Mouse (Mus musculus) layer of hippocampus, postnatal 10 days (tissue): Measurements from ENCODE around the gene Dcaf15. TPM values are rescaled to one million over a fixed set of nuclear protein-coding genes. Genes with fewer than 3 reads are reported as not detected.

ENCODE experiments used
- DNase-seq, 2 experiments: peaks; one replicate each; pipeline ENCODE4 v3.0.0; 2021; ENCODE audit warnings: low spot score in 2 of 2
- total RNA-seq, 2 experiments: library from RNA; stranded (reverse); gene quantifications; 2 replicates each; pipeline ENCODE4 v1.2.3; 2021

Gene Dcaf15
- total RNA-seq, 2 experiments from 2014 or later: 31.8 to 31.9 TPM

DNA sequence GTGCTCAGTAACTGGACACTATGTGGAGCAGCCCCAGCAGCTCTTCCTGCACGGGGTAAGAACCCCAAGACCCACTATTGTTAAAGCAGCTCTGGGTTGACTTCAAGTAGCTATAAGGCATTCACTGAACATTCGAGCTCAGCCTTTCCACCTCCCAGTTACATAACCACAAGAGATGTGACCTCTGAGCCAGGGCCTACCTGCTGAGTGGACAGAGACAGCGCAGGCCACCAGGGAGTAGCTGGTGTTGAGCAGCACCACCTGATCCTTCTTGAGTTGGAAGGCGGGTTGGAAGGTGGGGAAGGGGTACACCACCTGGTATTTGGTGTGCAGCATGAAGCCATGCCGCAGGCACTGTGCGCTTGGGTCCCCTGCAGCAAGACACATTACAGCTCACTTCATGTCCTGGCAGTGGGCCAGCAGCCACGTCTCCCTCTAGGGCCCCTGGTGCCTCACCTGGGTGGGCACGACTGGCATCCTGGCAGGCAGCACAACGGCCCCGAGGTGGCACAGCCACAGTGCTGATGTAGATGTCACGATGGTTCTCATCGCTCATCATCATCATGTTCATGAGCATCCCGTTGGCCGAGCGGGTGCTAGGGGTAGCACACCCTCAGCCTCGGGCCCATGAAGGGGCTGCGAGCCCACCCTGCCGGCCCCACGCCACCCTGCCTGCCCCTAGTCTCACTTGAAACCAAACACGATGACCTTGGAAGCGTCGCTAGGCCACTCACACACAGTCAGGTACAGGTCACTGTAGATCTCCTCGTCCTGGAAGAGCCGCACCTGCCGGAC is 2.9 kb downstream of the Dcaf15 start:
- DNase-seq: no peak

DNA sequence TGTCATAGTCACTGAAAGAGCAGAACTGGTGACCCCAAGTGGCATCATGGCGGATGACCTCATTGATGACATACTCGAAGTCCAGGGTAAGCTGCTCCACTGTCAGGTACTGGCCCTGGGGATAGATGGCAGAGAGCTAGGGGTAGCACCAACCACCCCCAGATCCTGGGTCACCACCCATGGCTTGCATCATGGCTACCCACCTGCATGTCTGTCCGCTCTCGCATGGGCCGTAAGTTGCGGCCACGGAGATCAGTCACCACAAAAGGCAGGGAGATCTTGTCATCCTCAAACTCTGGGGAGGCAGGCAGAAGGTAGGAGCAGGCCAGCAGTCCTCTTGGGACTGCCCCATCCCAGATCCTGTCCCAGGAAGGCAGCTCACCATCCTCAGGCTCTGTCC is 6.2 kb downstream of the Dcaf15 start:
- DNase-seq: no peak

- no peak for DNase-seq
Observed at GRCm38 (mm10) chr8:84096061-84096460, 8.5 kb downstream of the Dcaf15 start.

DNA sequence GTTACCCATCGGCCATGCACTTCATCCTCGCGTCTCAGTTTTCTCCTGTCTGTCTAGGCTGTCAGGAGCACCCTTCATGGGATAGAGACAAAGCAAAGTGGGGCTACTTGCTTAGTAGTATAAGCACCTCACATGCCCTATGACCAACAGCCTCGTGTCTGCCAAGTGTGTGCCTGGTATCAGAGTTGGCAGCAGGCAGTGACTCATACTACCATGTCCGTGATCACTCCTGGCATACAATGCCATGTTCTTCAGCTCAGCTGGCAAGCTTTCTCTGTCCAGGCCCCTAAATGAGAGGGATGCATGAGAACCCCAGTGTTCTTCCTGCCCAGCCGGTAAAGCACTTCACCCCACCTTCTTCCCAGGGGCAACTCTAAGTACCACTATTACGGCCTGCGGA is 14.0 kb downstream of the Dcaf15 start:
- no peak for DNase-seq

GRCm38 (mm10) chr8:84089277-84089676 is 15.3 kb downstream of the Dcaf15 start:
- DNase-seq: no peak

DNA sequence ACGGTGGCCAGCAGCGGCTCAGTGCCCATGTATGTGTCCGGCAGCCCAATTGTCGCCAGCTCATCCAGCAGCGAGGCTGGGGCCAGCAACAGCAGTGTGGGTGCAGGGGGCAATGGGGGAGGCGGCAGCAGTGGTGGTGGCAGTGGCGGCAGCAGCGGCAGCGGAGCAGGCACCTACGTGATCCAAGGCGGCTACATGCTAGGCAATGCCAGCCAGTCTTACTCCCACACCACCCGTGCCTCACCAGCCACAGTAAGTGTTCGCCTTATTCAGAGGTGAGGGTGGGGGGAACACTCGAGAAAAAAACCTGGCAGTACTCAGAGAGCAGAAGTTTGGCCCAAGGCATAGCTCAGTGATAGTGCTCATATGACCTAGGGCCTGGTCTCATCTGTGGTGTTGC is 16.7 kb downstream of the Dcaf15 start:
- DNase-seq: no peak

DNA sequence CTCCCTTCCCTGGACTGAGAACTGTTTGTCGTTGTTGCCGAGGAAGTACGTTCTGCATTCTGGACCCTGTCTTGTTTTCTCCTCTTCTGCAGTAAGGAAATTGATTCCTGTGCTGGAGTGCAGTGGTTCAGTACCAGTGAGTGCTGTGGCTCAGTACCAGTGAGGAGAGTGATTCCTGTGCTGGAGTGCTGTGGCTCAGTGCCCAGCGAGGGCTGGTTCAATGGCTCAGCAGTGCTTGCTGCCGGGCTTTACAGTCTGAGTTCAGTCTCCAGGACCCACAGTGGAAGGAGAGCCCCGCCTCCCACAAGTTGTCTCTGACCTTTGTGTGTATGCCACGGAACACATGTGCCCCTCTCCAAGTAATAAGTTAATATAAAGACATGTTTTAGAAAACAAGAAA is 17.4 kb downstream of the Dcaf15 start:
- DNase-seq: no peak

- DNase-seq: no peak
Observed at GRCm38 (mm10) chr8:84084341-84085115, 20.0 kb downstream of the Dcaf15 start.

DNA sequence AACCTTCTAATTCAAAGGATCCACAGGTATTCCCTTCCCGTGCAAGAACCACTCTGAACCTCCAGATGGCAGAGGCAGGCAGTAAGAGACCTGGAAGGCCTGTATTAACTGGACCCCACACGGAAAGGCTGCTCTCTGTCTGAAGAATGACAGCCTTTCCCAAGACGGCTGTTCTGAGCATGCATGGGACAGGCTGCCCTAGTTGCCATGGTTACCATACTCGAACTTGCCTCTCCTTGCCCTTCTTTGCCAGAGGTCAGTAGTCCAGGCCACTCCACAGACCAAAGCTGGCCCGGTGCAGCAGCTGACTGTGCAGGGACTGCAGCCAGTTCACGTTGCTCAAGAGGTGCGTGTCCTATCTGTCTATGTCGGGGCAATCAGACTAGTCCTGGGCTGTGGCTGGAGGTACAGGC is 20.7 kb downstream of the Dcaf15 start:
- no peak for DNase-seq

DNA sequence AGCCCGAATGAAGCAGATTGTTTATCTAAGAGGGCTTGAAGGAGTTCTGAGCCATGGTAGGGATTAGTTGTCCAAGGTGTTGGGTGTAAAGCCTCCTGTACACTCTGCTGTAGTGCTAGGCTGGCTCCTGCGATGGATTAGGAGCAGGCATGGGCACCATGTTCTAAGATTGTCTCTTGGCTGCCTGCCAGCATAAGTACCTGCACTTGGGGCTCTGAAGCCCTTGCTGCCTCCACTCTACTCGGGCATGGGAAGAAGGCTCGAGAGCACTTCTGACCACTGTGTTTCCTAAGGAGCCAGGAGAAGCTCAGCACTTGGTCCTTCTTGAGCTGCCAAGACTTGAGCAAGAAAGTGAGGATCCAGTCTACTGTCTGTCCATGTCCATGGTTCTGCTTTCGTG is 25.4 kb downstream of the Dcaf15 start:
- no peak for DNase-seq

GRCm38 (mm10) chr8:84076849-84077248 is 27.7 kb downstream of the Dcaf15 start:
- no peak for DNase-seq

DNA sequence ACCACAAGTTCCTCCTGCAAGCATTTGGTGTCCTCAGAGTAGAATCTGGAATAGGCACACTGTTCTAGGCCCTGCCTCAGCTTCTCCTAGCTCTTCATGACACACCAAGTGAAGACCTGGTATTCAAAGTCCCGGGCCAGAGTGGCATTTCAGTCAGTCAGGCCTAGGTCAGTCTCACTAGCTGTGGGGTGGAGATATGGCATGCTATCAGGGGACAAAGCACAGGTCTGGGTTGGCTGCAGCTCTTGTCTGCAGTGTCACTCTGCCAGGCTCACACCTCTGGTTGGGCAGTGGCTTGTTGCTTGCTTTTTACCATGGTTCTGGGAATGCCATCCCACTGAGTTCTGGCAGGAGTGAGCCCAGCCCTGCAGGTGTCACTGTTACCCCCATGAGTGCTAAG is 28.2 kb downstream of the Dcaf15 start:
- no peak for DNase-seq

GRCm38 (mm10) chr8:84073230-84073976 is 31.2 kb downstream of the Dcaf15 start:
- DNase-seq: no peak

- no peak for DNase-seq
Observed at GRCm38 (mm10) chr8:84072321-84072720, 32.2 kb downstream of the Dcaf15 start.

DNA sequence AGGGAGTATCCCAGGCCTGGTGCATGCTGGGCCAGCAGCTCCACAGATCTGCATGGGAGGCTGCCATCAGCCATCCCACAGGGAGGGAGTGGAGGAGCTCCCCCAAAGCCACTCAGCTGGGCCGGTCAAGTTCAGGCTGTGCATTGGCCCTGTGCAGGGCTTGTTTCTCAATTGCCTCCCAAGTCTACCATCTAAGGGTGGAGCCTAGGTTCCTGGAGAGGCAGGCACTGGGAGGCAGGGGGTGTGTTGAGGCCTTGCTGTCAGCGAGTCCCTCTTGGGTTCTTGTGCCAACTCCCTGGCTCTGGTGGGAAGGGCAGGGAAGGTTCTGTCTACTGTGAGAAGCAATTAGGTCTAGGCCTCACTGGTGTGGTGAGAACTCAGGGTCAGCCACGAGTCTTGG is 32.6 kb downstream of the Dcaf15 start:
- no peak for DNase-seq

- peak in 1 of 2 experiments; percentile 60 for DNase-seq
Observed at GRCm38 (mm10) chr8:84070667-84071066, 33.9 kb downstream of the Dcaf15 start.

DNA sequence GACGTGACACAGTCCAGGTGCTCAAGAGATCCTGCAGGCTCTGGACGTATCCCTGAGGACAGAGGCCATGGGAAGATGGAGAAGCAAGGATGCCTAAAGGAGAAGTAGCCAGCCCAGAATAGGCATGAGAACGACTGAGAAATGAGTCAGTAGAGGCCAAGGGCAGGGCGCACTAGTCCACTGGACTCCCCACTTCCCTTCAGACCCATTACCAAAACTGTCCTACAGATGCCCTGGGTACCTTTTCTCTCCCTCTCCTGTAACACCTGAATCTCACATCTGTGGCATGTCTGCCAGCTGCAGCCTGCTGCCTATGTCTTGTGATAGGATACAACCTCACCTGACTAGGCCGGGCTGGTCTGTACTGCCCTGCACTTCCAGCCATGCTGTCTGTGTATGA is 34.3 kb downstream of the Dcaf15 start:
- DNase-seq: no peak

DNA sequence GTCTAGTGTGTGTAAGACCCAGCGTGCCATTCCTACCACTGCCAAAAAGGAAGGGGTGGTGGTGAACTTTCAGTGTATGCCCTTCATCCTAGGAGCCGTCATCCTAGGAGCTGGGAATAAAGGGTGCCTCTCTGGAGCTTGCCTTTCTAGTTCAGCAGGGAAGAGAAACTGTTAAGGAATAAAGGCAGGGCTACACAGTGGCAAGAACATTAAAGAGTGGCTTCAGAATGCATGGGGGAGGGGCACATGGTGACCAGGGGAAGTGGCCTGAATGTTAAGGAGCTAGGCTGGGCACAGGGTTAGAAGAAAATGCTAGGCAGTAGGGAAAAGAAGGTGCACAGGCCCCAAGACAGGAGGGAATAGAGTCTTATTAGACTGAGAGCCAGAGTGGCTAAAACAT is 34.8 kb downstream of the Dcaf15 start:
- peak in 1 of 2 experiments; percentile 55 for DNase-seq

- DNase-seq: no peak
Observed at GRCm38 (mm10) chr8:84069169-84069568, 35.4 kb downstream of the Dcaf15 start.

DNA sequence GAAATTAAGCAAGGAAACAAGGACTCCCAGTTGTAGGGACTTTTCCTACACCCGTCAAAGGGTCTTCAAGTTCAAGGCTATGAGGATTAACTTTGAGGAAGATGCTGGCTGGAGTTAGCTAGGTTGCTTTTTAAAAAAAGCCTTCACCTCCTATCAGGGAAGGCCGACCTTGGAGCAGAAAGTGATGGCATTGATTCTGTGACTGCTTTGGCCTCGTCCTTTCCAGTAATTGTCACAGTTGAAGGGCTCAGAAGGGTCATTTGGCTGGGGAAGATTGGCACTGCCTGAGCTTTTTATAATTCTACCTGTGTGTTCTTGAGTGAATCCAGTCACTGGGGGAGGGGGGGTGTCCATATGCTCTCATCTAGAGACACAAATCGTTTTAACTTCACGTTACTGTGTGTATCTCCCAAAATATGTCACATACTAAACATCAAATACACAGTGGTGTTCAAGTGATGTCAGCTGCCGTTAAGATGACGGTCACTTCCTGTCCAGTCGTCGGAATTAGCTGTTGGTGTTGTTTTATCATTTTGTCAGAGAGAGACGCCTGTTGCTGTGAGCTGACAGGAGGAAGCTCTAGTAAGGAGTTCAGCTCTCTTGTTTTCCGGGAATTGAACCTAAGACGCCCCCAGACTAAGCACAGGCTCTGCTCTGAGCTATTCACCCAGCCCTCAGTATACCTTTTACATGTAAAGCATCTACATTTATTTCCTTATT is 36.1 kb downstream of the Dcaf15 start:
- DNase-seq: no peak

- DNase-seq: no peak
Observed at GRCm38 (mm10) chr8:84067911-84068310, 36.7 kb downstream of the Dcaf15 start.
